Mouse (Mus musculus) granulocyte monocyte progenitor cell, adult 5-6 weeks (primary cell): ENCODE measurements around the gene Zfp51. TPM values are rescaled to one million over a fixed set of nuclear protein-coding genes. Genes with fewer than 3 reads are reported as not detected.

Experiments
- ATAC-seq: replicated peaks from 2 replicates; pipeline ENCODE4 v1.8.0; 2016; ENCODE audit warnings: mild to moderate bottlenecking, moderate TSS enrichment, inconsistent platforms; ENCODE audit not compliant: poor library complexity, severe bottlenecking
- total RNA-seq, 2 experiments: library from RNA; stranded (forward) in 1 of 2; stranded (reverse) in 1 of 2; fragments of 200-712, 200-1000 nt in 1 of 2; fragments of >200 nt in 1 of 2; fragmentation: Nextera tagmentation in 1 of 2; gene quantifications; 2 replicates each; pipeline ENCODE4 v1.2.3; 2014 to 2017

Zfp51 gene
- total RNA-seq, 2 experiments from 2014 or later: 5.7 to 12.5 TPM

GRCm38 (mm10) chr17:21509756-21510155, 59.6 kb downstream of the Zfp51 start:
- ATAC-seq: no peak

Other genes with a start within 250 kb of the Zfp51 start
- not detected in 2 replicates for gene Vmn1r234, start 224.3 kb upstream of the Zfp51 start, total RNA-seq (2014; fragmentation: Nextera tagmentation)
- not detected in 2 replicates for gene Vmn1r234, start 224.3 kb upstream of the Zfp51 start, total RNA-seq (2017)
- gene Vmn1r235, start 194.0 kb upstream of the Zfp51 start, total RNA-seq (2014; fragmentation: Nextera tagmentation): not detected in 2 replicates
- not detected in 2 replicates for gene Vmn1r235, start 194.0 kb upstream of the Zfp51 start, total RNA-seq (2017)
- gene Vmn1r236, start 167.4 kb upstream of the Zfp51 start, total RNA-seq (2014; fragmentation: Nextera tagmentation): not detected in 2 replicates
- not detected in 2 replicates for gene Vmn1r236, start 167.4 kb upstream of the Zfp51 start, total RNA-seq (2017)
- gene Vmn1r237, start 138.5 kb upstream of the Zfp51 start, total RNA-seq (2014; fragmentation: Nextera tagmentation): not detected in 2 replicates
- not detected in 2 replicates for gene Vmn1r237, start 138.5 kb upstream of the Zfp51 start, total RNA-seq (2017)
- gene Zfp677, start 66.6 kb upstream of the Zfp51 start, total RNA-seq (2014; fragmentation: Nextera tagmentation): 5.5 and 12.5 TPM in 2 replicates
- 11.4 and 17.5 TPM in 2 replicates for gene Zfp677, start 66.6 kb upstream of the Zfp51 start, total RNA-seq (2017)
- gene Zfp54, start 27.1 kb upstream of the Zfp51 start, total RNA-seq (2014; fragmentation: Nextera tagmentation): 4.7 and 7.8 TPM in 2 replicates
- 7.5 and 10.7 TPM in 2 replicates for gene Zfp54, start 27.1 kb upstream of the Zfp51 start, total RNA-seq (2017)
- 10.9 and 14.4 TPM in 2 replicates for gene Zfp53, start 38.6 kb downstream of the Zfp51 start, total RNA-seq (2014; fragmentation: Nextera tagmentation)
- gene Zfp53, start 38.6 kb downstream of the Zfp51 start, total RNA-seq (2017): 10.4 and 15.8 TPM in 2 replicates
- 24.9 and 25.0 TPM in 2 replicates for gene Zfp52, start 85.2 kb downstream of the Zfp51 start, total RNA-seq (2014; fragmentation: Nextera tagmentation)
- 33.6 and 46.7 TPM in 2 replicates for gene Zfp52, start 85.2 kb downstream of the Zfp51 start, total RNA-seq (2017)
- gene Zfp948, start 116.6 kb downstream of the Zfp51 start, total RNA-seq (2014; fragmentation: Nextera tagmentation): 2.7 and 4.0 TPM in 2 replicates
- gene Zfp948, start 116.6 kb downstream of the Zfp51 start, total RNA-seq (2017): 1.9 and 3.6 TPM in 2 replicates
- 1.7 and 2.1 TPM in 2 replicates for gene Zfp983, start 200.2 kb downstream of the Zfp51 start, total RNA-seq (2014; fragmentation: Nextera tagmentation)
- gene Zfp983, start 200.2 kb downstream of the Zfp51 start, total RNA-seq (2017): 2.7 and 3.9 TPM in 2 replicates
- gene Gm10226, start 241.5 kb downstream of the Zfp51 start, total RNA-seq (2014; fragmentation: Nextera tagmentation): not detected in 2 replicates
- 16.5 and 36.7 TPM in 2 replicates for gene Gm10226, start 241.5 kb downstream of the Zfp51 start, total RNA-seq (2017)